Mouse (Mus musculus): Measurements from ENCODE around the gene Rnf17.

- no peak for TF ChIP-seq POLR2A (IDR thresholded peaks at IDR 0.05; ENCODE audit: control insufficient read depth, extremely low read depth, insufficient read depth, low read length, poor library complexity)
- TF ChIP-seq CTCF (IDR thresholded peaks at IDR 0.05; ENCODE audit: borderline replicate concordance, control insufficient read depth, extremely low read depth, insufficient read depth, low read length, poor library complexity): no peak
Observed at GRCm38 (mm10) chr14:56377745-56378144, 24.6 kb upstream of the Rnf17 start.
